Comparison of ENCODE assay signal across 29 mouse cellular contexts in genomic region chr14:110543303-110544134, GRCm38 (mm10).
DNase-seq lines count a peak whose midpoint lies in the region; ATAC-seq and TF ChIP-seq lines count a peak whose summit lies in the region.
"Had no signal": no experiment of that assay in that cellular context is flagged by ENCODE, and none has a peak within 500 bp of the region (broad histone marks: within the 10 kb centered on the region; RNA-seq: fewer than 3 reads in every experiment).

No protein-coding gene starts in this region.

- ATAC-seq in hindbrain, embryonic 14.5 days (ENCODE audit: low FRiP score) = no peak; the same call in 1 of the 2 replicates
- no peak for ATAC-seq in hindbrain, embryonic 11.5 days (ENCODE audit: low FRiP score)
- ATAC-seq in lung, embryonic 14.5 days (ENCODE audit: insufficient read depth) = peak; percentile 74
- no peak for ATAC-seq in midbrain, postnatal 0 days (ENCODE audit: low FRiP score)
- ATAC-seq in midbrain, embryonic 11.5 days (ENCODE audit: low FRiP score) = no peak
- ATAC-seq: forebrain, embryonic 15.5 days; intestine, embryonic 15.5 days had no signal

- no peaks in the 10 kb centered on the region for H3K4me1 ChIP-seq in hindbrain, embryonic 14.5 days (replicated peaks; ENCODE audit: control insufficient read depth, insufficient read depth, low read length)
- H3K4me1 ChIP-seq in hindbrain, embryonic 11.5 days (replicated peaks; ENCODE audit: control insufficient read depth, insufficient read depth, low read length) = no peaks in the 10 kb centered on the region
- H3K4me1 ChIP-seq in lung, embryonic 14.5 days (ENCODE audit: insufficient read depth) = no peaks in the 10 kb centered on the region
- no peaks in the 10 kb centered on the region for H3K4me1 ChIP-seq in midbrain, postnatal 0 days (ENCODE audit: insufficient read depth, low read length)
- no peaks in the 10 kb centered on the region for H3K4me1 ChIP-seq in midbrain, embryonic 11.5 days (ENCODE audit: control insufficient read depth, insufficient read depth, low read length)
- H3K4me1 ChIP-seq: embryonic facial prominence, embryonic 12.5 days; embryonic facial prominence, embryonic 15.5 days; forebrain, embryonic 15.5 days; heart, embryonic 12.5 days; heart, embryonic 15.5 days; hindbrain, embryonic 10.5 days; hindbrain, embryonic 15.5 days; intestine, embryonic 15.5 days had no signal

- H3K4me3 ChIP-seq in hindbrain, embryonic 14.5 days (replicated peaks; ENCODE audit: low read length) = no peak overlapping the region
- no peak overlapping the region for H3K4me3 ChIP-seq in hindbrain, embryonic 11.5 days (ENCODE audit: low read depth, low read length)
- no peak overlapping the region for H3K4me3 ChIP-seq in lung, embryonic 14.5 days (ENCODE audit: low read depth, low read length)
- no peak overlapping the region for H3K4me3 ChIP-seq in midbrain, postnatal 0 days (ENCODE audit: low read depth, low read length)
- no peak overlapping the region for H3K4me3 ChIP-seq in midbrain, embryonic 11.5 days (ENCODE audit: low read depth, low read length)
- H3K4me3 ChIP-seq: embryonic facial prominence, embryonic 12.5 days; embryonic facial prominence, embryonic 15.5 days; forebrain, embryonic 15.5 days; heart, embryonic 12.5 days; heart, embryonic 15.5 days; hindbrain, embryonic 10.5 days; hindbrain, embryonic 15.5 days; intestine, embryonic 15.5 days had no signal

- H3K27me3 ChIP-seq in hindbrain, embryonic 14.5 days (ENCODE audit: control insufficient read depth, insufficient read depth, low read length) = no peaks in the 10 kb centered on the region
- no peaks in the 10 kb centered on the region for H3K27me3 ChIP-seq in hindbrain, embryonic 11.5 days (ENCODE audit: control insufficient read depth, insufficient read depth, low read length)
- no peaks in the 10 kb centered on the region for H3K27me3 ChIP-seq in lung, embryonic 14.5 days (ENCODE audit: insufficient read depth, low read length)
- H3K27me3 ChIP-seq in midbrain, postnatal 0 days (ENCODE audit: insufficient read depth, low read length) = no peaks in the 10 kb centered on the region
- no peaks in the 10 kb centered on the region for H3K27me3 ChIP-seq in midbrain, embryonic 11.5 days (ENCODE audit: control insufficient read depth, insufficient read depth, low read length)
- H3K27me3 ChIP-seq: CH12.LX; embryonic facial prominence, embryonic 12.5 days; embryonic facial prominence, embryonic 15.5 days; forebrain, embryonic 15.5 days; heart, embryonic 12.5 days; heart, embryonic 15.5 days; hindbrain, embryonic 15.5 days; intestine, embryonic 15.5 days had no signal

- H3K36me3 ChIP-seq in hindbrain, embryonic 14.5 days (replicated peaks; ENCODE audit: control insufficient read depth, insufficient read depth) = no peaks in the 10 kb centered on the region
- H3K36me3 ChIP-seq in hindbrain, embryonic 11.5 days (ENCODE audit: control insufficient read depth, insufficient read depth, low read length) = no peaks in the 10 kb centered on the region
- no peaks in the 10 kb centered on the region for H3K36me3 ChIP-seq in lung, embryonic 14.5 days (ENCODE audit: insufficient read depth)
- H3K36me3 ChIP-seq in midbrain, postnatal 0 days (ENCODE audit: insufficient read depth, low read length) = no peaks in the 10 kb centered on the region
- H3K36me3 ChIP-seq in midbrain, embryonic 11.5 days (ENCODE audit: control insufficient read depth, insufficient read depth, low read length) = no peaks in the 10 kb centered on the region
- H3K36me3 ChIP-seq: embryonic facial prominence, embryonic 12.5 days; embryonic facial prominence, embryonic 15.5 days; forebrain, embryonic 15.5 days; G1E; heart, embryonic 12.5 days; heart, embryonic 15.5 days; hindbrain, embryonic 10.5 days; hindbrain, embryonic 15.5 days; intestine, embryonic 15.5 days had no signal

- no peaks in the 10 kb centered on the region for H3K9me3 ChIP-seq in hindbrain, embryonic 14.5 days (ENCODE audit: control insufficient read depth, low read length)
- no peaks in the 10 kb centered on the region for H3K9me3 ChIP-seq in hindbrain, embryonic 11.5 days (ENCODE audit: control insufficient read depth, low read length)
- H3K9me3 ChIP-seq in lung, embryonic 14.5 days (ENCODE audit: low read depth, low read length) = no peaks in the 10 kb centered on the region
- H3K9me3 ChIP-seq in midbrain, postnatal 0 days (ENCODE audit: low read length) = no peaks in the 10 kb centered on the region
- H3K9me3 ChIP-seq in midbrain, embryonic 11.5 days (ENCODE audit: control insufficient read depth, low read length) = no peaks in the 10 kb centered on the region
- H3K9me3 ChIP-seq: embryonic facial prominence, embryonic 12.5 days; embryonic facial prominence, embryonic 15.5 days; forebrain, embryonic 15.5 days; G1E; heart, embryonic 12.5 days; heart, embryonic 15.5 days; hindbrain, embryonic 10.5 days; hindbrain, embryonic 15.5 days; intestine, embryonic 15.5 days had no signal

- TF ChIP-seq CTCF in lung, embryonic 14.5 days (IDR thresholded peaks at IDR 0.05; ENCODE audit: low read depth) = no peak
- no peak for TF ChIP-seq CTCF in midbrain, postnatal 0 days (IDR thresholded peaks at IDR 0.05)

- no peak overlapping the region for H3K27ac ChIP-seq in hindbrain, embryonic 14.5 days
- no peak overlapping the region for H3K27ac ChIP-seq in hindbrain, embryonic 11.5 days (ENCODE audit: low read depth, low read length)
- no peak overlapping the region; the same call in 1 of the 2 replicates for H3K27ac ChIP-seq in lung, embryonic 14.5 days (ENCODE audit: low read depth)
- H3K27ac ChIP-seq in midbrain, postnatal 0 days (ENCODE audit: low read depth, low read length) = no peak overlapping the region
- no peak overlapping the region for H3K27ac ChIP-seq in midbrain, embryonic 11.5 days (ENCODE audit: low read depth, low read length)
- H3K27ac ChIP-seq: embryonic facial prominence, embryonic 12.5 days; embryonic facial prominence, embryonic 15.5 days; forebrain, embryonic 15.5 days; heart, embryonic 15.5 days; hindbrain, embryonic 10.5 days; hindbrain, embryonic 15.5 days; intestine, embryonic 15.5 days had no signal

- H3K9ac ChIP-seq in hindbrain, embryonic 14.5 days = no peak overlapping the region
- H3K9ac ChIP-seq in hindbrain, embryonic 11.5 days (ENCODE audit: low read depth, low read length) = no peak overlapping the region
- no peak overlapping the region for H3K9ac ChIP-seq in lung, embryonic 14.5 days
- no peak overlapping the region for H3K9ac ChIP-seq in midbrain, postnatal 0 days (replicated peaks; ENCODE audit: low read length, poor library complexity, severe bottlenecking)
- no peak overlapping the region for H3K9ac ChIP-seq in midbrain, embryonic 11.5 days (ENCODE audit: low read length)
- H3K9ac ChIP-seq: embryonic facial prominence, embryonic 12.5 days; embryonic facial prominence, embryonic 15.5 days; forebrain, embryonic 15.5 days; heart, embryonic 12.5 days; heart, embryonic 15.5 days; hindbrain, embryonic 15.5 days; intestine, embryonic 15.5 days had no signal

- no peak overlapping the region for H3K4me2 ChIP-seq in hindbrain, embryonic 14.5 days (replicated peaks)
- no peak overlapping the region for H3K4me2 ChIP-seq in hindbrain, embryonic 11.5 days (replicated peaks; ENCODE audit: low read depth, low read length)
- H3K4me2 ChIP-seq in lung, embryonic 14.5 days = no peak overlapping the region
- no peak overlapping the region for H3K4me2 ChIP-seq in midbrain, postnatal 0 days (ENCODE audit: low read depth, low read length, poor library complexity, severe bottlenecking)
- H3K4me2 ChIP-seq in midbrain, embryonic 11.5 days = no peak overlapping the region
- H3K4me2 ChIP-seq: embryonic facial prominence, embryonic 12.5 days; embryonic facial prominence, embryonic 15.5 days; forebrain, embryonic 15.5 days; heart, embryonic 12.5 days; heart, embryonic 15.5 days; hindbrain, embryonic 15.5 days; intestine, embryonic 15.5 days had no signal

- WGBS in hindbrain, embryonic 14.5 days = 53% methylated on average over 4 of the region's 4 CpGs
- WGBS in hindbrain, embryonic 11.5 days = 68% methylated on average over 4 of the region's 4 CpGs
- WGBS in lung, embryonic 14.5 days = 32% methylated on average over 4 of the region's 4 CpGs
- 80% methylated on average over 4 of the region's 4 CpGs for WGBS in midbrain, postnatal 0 days
- 89% methylated on average over 4 of the region's 4 CpGs for WGBS in midbrain, embryonic 11.5 days

- DNase-seq in hindbrain, embryonic 14.5 days (ENCODE audit: low spot score) = peak; percentile 32
- DNase-seq in hindbrain, embryonic 11.5 days (ENCODE audit: low spot score) = no peak
- DNase-seq in lung, embryonic 14.5 days = peak; percentile 86
- DNase-seq in lung, postnatal 14 days = no peak
- DNase-seq in midbrain, postnatal 0 days (ENCODE audit: low spot score) = peak; percentile 2
- DNase-seq in midbrain, embryonic 11.5 days (ENCODE audit: low spot score, missing footprints) = no peak
- peak; percentile 17 for DNase-seq in retina, postnatal 1 day
- DNase-seq in adrenal gland, postnatal 14 days = no peak
- DNase-seq: adrenal gland, adult 2 months; adrenal gland, postnatal 25 days; B cell, adult 2 months; cerebellum, adult 18-20 months; cerebellum, adult 9-10 months; cerebellum, postnatal 14 days; gastrocnemius, postnatal 10 days; gastrocnemius, postnatal 36 days; heart, adult 11 months; heart, postnatal 10 days; heart, postnatal 36 days had no signal

Comparison
In these comparisons a context has a peak if more than half of its experiments do, and no peak if none do; other contexts are left out.
1. DNase-seq: peak in hindbrain, embryonic 14.5 days (single experiment), lung, embryonic 14.5 days (single experiment), midbrain, postnatal 0 days (single experiment) and retina, postnatal 1 day (single experiment); none in hindbrain, embryonic 11.5 days (single experiment), lung, postnatal 14 days (single experiment), midbrain, embryonic 11.5 days (single experiment) and adrenal gland, postnatal 14 days (single experiment).